Mouse (Mus musculus): ENCODE data around the gene Atg101. TPM values are rescaled to one million over a fixed set of nuclear protein-coding genes. Genes with fewer than 3 reads are reported as not detected.

The Atg101 gene
- polyA plus RNA-seq, 1 experiment from 2014 or later: 50.6 TPM

GRCm38 (mm10) chr15:101270101-101270820, 13.8 kb upstream of the Atg101 start:
- Histone ChIP-seq H3K36me3 (peaks cover 53% of the 10 kb centered on the region), H3K4me2 (no peak overlapping the region), H3K27me3 (replicated peaks) (no peaks in the 10 kb centered on the region), H3K27ac (replicated peaks) (no peak overlapping the region), H3K9ac (no peak overlapping the region), H3K9me3 (no peaks in the 10 kb centered on the region), H3K4me3 (no peak overlapping the region), H3K4me1 (peaks cover 36% of the 10 kb centered on the region)
- ATAC-seq (ENCODE audit: extremely low read depth, insufficient number of reproducible peaks, low FRiP score, low TSS enrichment): no peak
- WGBS: 86% methylated on average over 29 of the region's 29 CpGs

GRCm38 (mm10) chr15:101271107-101271506, 13.0 kb upstream of the Atg101 start:
- 56% methylated on average over 3 of the region's 3 CpGs for WGBS
- peaks cover 54% of the 10 kb centered on the region for H3K36me3 ChIP-seq
- H3K4me3 ChIP-seq: no peak overlapping the region
- ATAC-seq (ENCODE audit: extremely low read depth, insufficient number of reproducible peaks, low FRiP score, low TSS enrichment): no peak
- no peaks in the 10 kb centered on the region for H3K9me3 ChIP-seq
- no peak overlapping the region for H3K4me2 ChIP-seq
- no peak overlapping the region for H3K27ac ChIP-seq (replicated peaks)
- H3K9ac ChIP-seq: no peak overlapping the region
- peaks cover 28% of the 10 kb centered on the region for H3K4me1 ChIP-seq
- H3K27me3 ChIP-seq (replicated peaks): no peaks in the 10 kb centered on the region

- Histone ChIP-seq H3K4me2 (no peak overlapping the region), H3K36me3 (peaks cover 54% of the 10 kb centered on the region), H3K27ac (replicated peaks) (no peak overlapping the region), H3K9ac (no peak overlapping the region), H3K9me3 (no peaks in the 10 kb centered on the region), H3K4me1 (peaks cover 26% of the 10 kb centered on the region), H3K4me3 (no peak overlapping the region), H3K27me3 (replicated peaks) (no peaks in the 10 kb centered on the region)
- 84% methylated on average over 15 of the region's 15 CpGs for WGBS
- no peak for ATAC-seq (ENCODE audit: extremely low read depth, insufficient number of reproducible peaks, low FRiP score, low TSS enrichment)
Observed at GRCm38 (mm10) chr15:101271513-101271912, 12.6 kb upstream of the Atg101 start.

- WGBS: 46% methylated on average over 6 of the region's 6 CpGs
- no peak overlapping the region for H3K4me3 ChIP-seq
- peaks cover 54% of the 10 kb centered on the region for H3K36me3 ChIP-seq
- no peak overlapping the region for H3K27ac ChIP-seq (replicated peaks)
- H3K4me2 ChIP-seq: no peak overlapping the region
- H3K9ac ChIP-seq: no peak overlapping the region
- no peaks in the 10 kb centered on the region for H3K27me3 ChIP-seq (replicated peaks)
- peaks cover 15% of the 10 kb centered on the region for H3K4me1 ChIP-seq
- ATAC-seq (ENCODE audit: extremely low read depth, insufficient number of reproducible peaks, low FRiP score, low TSS enrichment): no peak
- no peaks in the 10 kb centered on the region for H3K9me3 ChIP-seq
Observed at GRCm38 (mm10) chr15:101274380-101274779, 9.7 kb upstream of the Atg101 start.

- peaks cover 16% of the 10 kb centered on the region for H3K4me1 ChIP-seq
- no peak overlapping the region for H3K4me3 ChIP-seq
- 61% methylated on average over 11 of the region's 11 CpGs for WGBS
- no peaks in the 10 kb centered on the region for H3K9me3 ChIP-seq
- ATAC-seq (ENCODE audit: extremely low read depth, insufficient number of reproducible peaks, low FRiP score, low TSS enrichment): no peak
- H3K27ac ChIP-seq (replicated peaks): no peak overlapping the region
- peaks cover 27% of the 10 kb centered on the region for H3K36me3 ChIP-seq
- no peak overlapping the region for H3K4me2 ChIP-seq
- no peak overlapping the region for H3K9ac ChIP-seq
- H3K27me3 ChIP-seq (replicated peaks): no peaks in the 10 kb centered on the region
Observed at GRCm38 (mm10) chr15:101277351-101277899, 6.6 kb upstream of the Atg101 start.

- Histone ChIP-seq H3K27me3 (replicated peaks) (no peaks in the 10 kb centered on the region), H3K4me3 (no peak overlapping the region), H3K36me3 (peaks cover 15% of the 10 kb centered on the region), H3K27ac (replicated peaks) (no peak overlapping the region), H3K4me2 (no peak overlapping the region), H3K9ac (peak overlapping the region; percentile 48), H3K9me3 (no peaks in the 10 kb centered on the region), H3K4me1 (peaks cover 22% of the 10 kb centered on the region)
- no peak for ATAC-seq (ENCODE audit: extremely low read depth, insufficient number of reproducible peaks, low FRiP score, low TSS enrichment)
- 34% methylated on average over 5 of the region's 5 CpGs for WGBS
Observed at GRCm38 (mm10) chr15:101278589-101278988, 5.5 kb upstream of the Atg101 start.

- Histone ChIP-seq H3K4me3 (no peak overlapping the region), H3K36me3 (peaks cover 6% of the 10 kb centered on the region), H3K27ac (replicated peaks) (no peak overlapping the region), H3K9me3 (no peaks in the 10 kb centered on the region), H3K9ac (peak overlapping the region; percentile 51; the same call in 1 of the 2 replicates), H3K4me1 (peaks cover 23% of the 10 kb centered on the region), H3K27me3 (replicated peaks) (no peaks in the 10 kb centered on the region), H3K4me2 (no peak overlapping the region)
- 49% methylated on average over 12 of the region's 12 CpGs for WGBS
- ATAC-seq (ENCODE audit: extremely low read depth, insufficient number of reproducible peaks, low FRiP score, low TSS enrichment): no peak
Observed at GRCm38 (mm10) chr15:101279430-101279999, 4.6 kb upstream of the Atg101 start.

GRCm38 (mm10) chr15:101282471-101282870, 1.6 kb upstream of the Atg101 start:
- ATAC-seq (ENCODE audit: extremely low read depth, insufficient number of reproducible peaks, low FRiP score, low TSS enrichment): no peak
- H3K4me2 ChIP-seq: no peak overlapping the region
- H3K36me3 ChIP-seq: peaks cover 15% of the 10 kb centered on the region
- 69% methylated on average over 5 of the region's 5 CpGs for WGBS
- peaks cover 40% of the 10 kb centered on the region for H3K4me1 ChIP-seq
- no peak overlapping the region for H3K27ac ChIP-seq (replicated peaks)
- no peaks in the 10 kb centered on the region for H3K9me3 ChIP-seq
- no peak overlapping the region for H3K4me3 ChIP-seq
- no peaks in the 10 kb centered on the region for H3K27me3 ChIP-seq (replicated peaks)
- H3K9ac ChIP-seq: no peak overlapping the region

- WGBS: 1% methylated on average over 26 of the region's 26 CpGs
- H3K27ac ChIP-seq (replicated peaks): peak overlapping the region; percentile 75
- peaks cover 24% of the 10 kb centered on the region for H3K36me3 ChIP-seq
- H3K9ac ChIP-seq: peak overlapping the region; percentile 96
- peak overlapping the region; percentile 97 for H3K4me2 ChIP-seq
- ATAC-seq (ENCODE audit: extremely low read depth, insufficient number of reproducible peaks, low FRiP score, low TSS enrichment): peak; percentile 2; the same call in 1 of the 2 replicates
- H3K4me1 ChIP-seq: peaks cover 38% of the 10 kb centered on the region
- H3K27me3 ChIP-seq (replicated peaks): no peaks in the 10 kb centered on the region
- no peaks in the 10 kb centered on the region for H3K9me3 ChIP-seq
- H3K4me3 ChIP-seq: peak overlapping the region; percentile 91
Observed at GRCm38 (mm10) chr15:101283183-101283910, 725 bp upstream of the Atg101 start.

- Histone ChIP-seq H3K36me3 (peaks cover 53% of the 10 kb centered on the region), H3K27me3 (replicated peaks) (no peaks in the 10 kb centered on the region), H3K9me3 (no peaks in the 10 kb centered on the region), H3K9ac (no peak overlapping the region), H3K4me3 (no peak overlapping the region), H3K27ac (replicated peaks) (no peak overlapping the region), H3K4me1 (peaks cover 24% of the 10 kb centered on the region), H3K4me2 (no peak overlapping the region)
- ATAC-seq (ENCODE audit: extremely low read depth, insufficient number of reproducible peaks, low FRiP score, low TSS enrichment): no peak
- 63% methylated on average over 9 of the region's 9 CpGs for WGBS
Observed at GRCm38 (mm10) chr15:101286129-101286770, 2.2 kb downstream of the Atg101 start.

GRCm38 (mm10) chr15:101287361-101287760, 3.3 kb downstream of the Atg101 start:
- ATAC-seq (ENCODE audit: extremely low read depth, insufficient number of reproducible peaks, low FRiP score, low TSS enrichment): no peak
- Histone ChIP-seq H3K4me2 (no peak overlapping the region), H3K4me1 (peaks cover 24% of the 10 kb centered on the region), H3K4me3 (no peak overlapping the region), H3K27ac (replicated peaks) (no peak overlapping the region), H3K9ac (0 out of 2 replicates have a peak overlapping the region, but pooled peaks have one; percentile 14), H3K27me3 (replicated peaks) (no peaks in the 10 kb centered on the region), H3K9me3 (no peaks in the 10 kb centered on the region), H3K36me3 (peaks cover 63% of the 10 kb centered on the region)
- WGBS: 75% methylated on average over 6 of the region's 6 CpGs

Data from heart, embryonic 13.5 days (tissue).